Mouse (Mus musculus) bone marrow macrophage, adult 2 months (primary cell): ENCODE measurements around the gene Natd1.

Experiments used
- CTCF ChIP-seq: IDR thresholded peaks from 2 replicates; pipeline ENCODE4 v1.5.1; 2012; ENCODE audit warnings: low read depth, mild to moderate bottlenecking, low read length, moderate library complexity
- POLR2A ChIP-seq: IDR thresholded peaks from 2 replicates; pipeline ENCODE4 v1.6.1; 2012; ENCODE audit warnings: mild to moderate bottlenecking, low read depth, low read length, borderline replicate concordance

DNA sequence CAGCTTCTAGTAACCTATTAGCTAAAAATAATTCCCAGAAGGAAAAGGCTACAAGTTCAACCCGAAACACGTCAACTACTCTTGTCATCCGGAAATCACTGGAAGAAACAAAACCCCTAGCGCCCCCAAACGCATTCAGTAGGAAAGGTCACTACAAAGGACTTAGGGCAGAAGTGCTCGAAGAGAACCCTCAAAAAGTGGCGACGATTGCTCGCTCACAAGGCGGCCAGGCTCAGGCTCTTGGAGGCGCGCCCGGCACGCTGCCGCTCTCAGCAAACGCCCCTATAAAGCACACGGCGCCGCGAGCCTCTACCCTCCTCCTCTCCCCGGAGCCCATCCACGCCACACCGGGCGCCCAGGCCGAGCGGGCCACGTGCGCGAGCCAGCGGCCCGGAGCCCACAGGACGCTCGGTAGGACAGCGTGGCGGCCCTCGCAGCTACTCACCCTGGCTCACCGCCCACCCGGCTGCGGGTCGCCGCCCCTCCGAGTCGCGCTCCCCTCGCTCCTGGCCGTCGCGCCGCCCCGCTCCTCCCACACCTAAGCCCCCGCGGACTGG, 36.4 kb downstream of the Natd1 start:
- TF ChIP-seq CTCF, result no peak
- TF ChIP-seq POLR2A, result no peak
